Mouse (Mus musculus) myocyte (in vitro differentiated cells): ENCODE measurements around the gene Onecut3.

Experiments used
- CEBPB ChIP-seq: IDR thresholded peaks from 2 replicates; pipeline ENCODE4 v1.6.1; 2011; ENCODE audit warnings: mild to moderate bottlenecking, moderate library complexity; ENCODE audit not compliant: poor library complexity, insufficient read depth, severe bottlenecking
- E2F4 ChIP-seq: IDR thresholded peaks from one replicate; pipeline ENCODE4 v1.6.1; 2011; ENCODE audit warnings: mild to moderate bottlenecking, control low read depth, moderate library complexity; ENCODE audit not compliant: insufficient read depth
- MYOD1 ChIP-seq, 3 experiments: IDR thresholded peaks; one replicate each; pipeline ENCODE4 v1.6.1; 2011; ENCODE audit warnings: control low read depth in 2 of 3, low read depth in 2 of 3, mild to moderate bottlenecking in 2 of 3, moderate library complexity in 1 of 3; ENCODE audit not compliant: insufficient read length in 2 of 3, control insufficient read depth in 1 of 3
- MYOG ChIP-seq, 3 experiments: IDR thresholded peaks; one replicate each; pipeline ENCODE4 v1.6.1; 2011; ENCODE audit warnings: control low read depth in 2 of 3, low read depth in 2 of 3, mild to moderate bottlenecking in 2 of 3; ENCODE audit not compliant: insufficient read length in 2 of 3, control insufficient read depth in 1 of 3, insufficient read depth in 1 of 3
- POLR2A ChIP-seq: IDR thresholded peaks from one replicate; pipeline ENCODE4 v1.6.1; 2011; ENCODE audit warnings: low read depth, mild to moderate bottlenecking, control low read depth, moderate library complexity; ENCODE audit not compliant: insufficient read length
- POLR2AphosphoS2 ChIP-seq: IDR thresholded peaks from one replicate; pipeline ENCODE4 v1.6.1; 2011; ENCODE audit warnings: low read depth, control low read depth; ENCODE audit not compliant: insufficient read length
- TCF3 ChIP-seq: IDR thresholded peaks from one replicate; pipeline ENCODE4 v1.6.1; 2011; ENCODE audit warnings: low read depth, control low read depth; ENCODE audit not compliant: insufficient read length

GRCm38 (mm10) chr10:80506222-80506621 lies 11.6 kb downstream of the Onecut3 start:
- TF ChIP-seq CEBPB = no peak
- no peak for TF ChIP-seq POLR2A
- TF ChIP-seq MYOG (IDR thresholded peaks at IDR 0.05; ENCODE audit: control insufficient read depth in 1 of 3, insufficient read depth in 1 of 3, insufficient read length in 2 of 3, low read depth in 2 of 3) = no peak
- TF ChIP-seq E2F4 = no peak
- TF ChIP-seq POLR2AphosphoS2 = no peak
- TF ChIP-seq TCF3 = no peak
- no peak for TF ChIP-seq MYOD1 (IDR thresholded peaks at IDR 0.05; ENCODE audit: control insufficient read depth in 1 of 3, insufficient read length in 2 of 3, low read depth in 2 of 3)
